Mouse (Mus musculus) MEL (cell line): ENCODE data around the gene Kcng3.

Experiments used
- CTCF ChIP-seq, 3 experiments: IDR thresholded peaks in 2 of 3; conservative IDR thresholded peaks in 1 of 3; 2 replicates each; pipeline ENCODE4 v1.5.1; 2011 to 2012; ENCODE audit warnings: low read length in 3 of 3, low read depth in 2 of 3, mild to moderate bottlenecking in 2 of 3, improper control_type of control experiment in 1 of 3, inconsistent platforms in 1 of 3, mixed read lengths in 1 of 3, moderate library complexity in 1 of 3; ENCODE audit not compliant: control insufficient read depth in 1 of 3, insufficient read depth in 1 of 3, poor library complexity in 1 of 3, severe bottlenecking in 1 of 3
- EP300 ChIP-seq, 2 experiments: IDR thresholded peaks; 2 replicates each; pipeline ENCODE4 v1.6.1; 2011; ENCODE audit warnings: improper control_type of control experiment in 2 of 2, low read length in 2 of 2, low read depth in 1 of 2, mild to moderate bottlenecking in 1 of 2
- HCFC1 ChIP-seq: IDR thresholded peaks from 2 replicates; pipeline ENCODE4 v1.6.1; 2012; ENCODE audit warnings: low read depth, mild to moderate bottlenecking, inconsistent platforms, low read length, improper control_type of control experiment, moderate library complexity
- KAT2A ChIP-seq: conservative IDR thresholded peaks from 2 replicates; pipeline ENCODE4 v1.6.1; 2012; ENCODE audit warnings: low read depth, low read length, improper control_type of control experiment, inconsistent platforms
- NRF1 ChIP-seq: IDR thresholded peaks from 2 replicates; pipeline ENCODE4 v1.6.1; 2014; ENCODE audit warnings: low read depth, mild to moderate bottlenecking, inconsistent platforms, low read length, improper control_type of control experiment, moderate library complexity; ENCODE audit not compliant: poor library complexity, insufficient read depth, severe bottlenecking
- ZC3H11A ChIP-seq: IDR thresholded peaks from 2 replicates; pipeline ENCODE4 v1.6.1; 2012; ENCODE audit warnings: low read depth, mild to moderate bottlenecking, inconsistent platforms, low read length, improper control_type of control experiment

- TF ChIP-seq EP300 (IDR thresholded peaks at IDR 0.05; ENCODE audit: low read depth in 1 of 2, low read length in 2 of 2) (no peak), NRF1 (no peak), HCFC1 (no peak), KAT2A (no peak), ZC3H11A (no peak), CTCF (IDR thresholded peaks at IDR 0.05 in 2 of 3, conservative IDR thresholded peaks at IDR 0.05 in 1 of 3; ENCODE audit: control insufficient read depth in 1 of 3, insufficient read depth in 1 of 3, low read depth in 2 of 3, low read length in 3 of 3, poor library complexity in 1 of 3, severe bottlenecking in 1 of 3) (no peak)
Observed at GRCm38 (mm10) chr17:83545756-83546742, 85.6 kb downstream of the Kcng3 start.
